Mouse (Mus musculus) spleen, adult 2 months (tissue): ENCODE measurements around the gene Zfand2a.

Experiments
- CTCF ChIP-seq: fragments of 200-500 bp; IDR thresholded peaks from 2 replicates; pipeline ENCODE4 v1.5.1; 2011; ENCODE audit warnings: mild to moderate bottlenecking, inconsistent platforms; ENCODE audit not compliant: insufficient read depth, insufficient read length, insufficient replicate concordance; ENCODE audit errors: extremely low read depth
- POLR2A ChIP-seq: fragments of 200-500 bp; IDR thresholded peaks from 2 replicates; pipeline ENCODE4 v1.6.1; 2011; ENCODE audit warnings: low read depth, low read length, inconsistent platforms

DNA sequence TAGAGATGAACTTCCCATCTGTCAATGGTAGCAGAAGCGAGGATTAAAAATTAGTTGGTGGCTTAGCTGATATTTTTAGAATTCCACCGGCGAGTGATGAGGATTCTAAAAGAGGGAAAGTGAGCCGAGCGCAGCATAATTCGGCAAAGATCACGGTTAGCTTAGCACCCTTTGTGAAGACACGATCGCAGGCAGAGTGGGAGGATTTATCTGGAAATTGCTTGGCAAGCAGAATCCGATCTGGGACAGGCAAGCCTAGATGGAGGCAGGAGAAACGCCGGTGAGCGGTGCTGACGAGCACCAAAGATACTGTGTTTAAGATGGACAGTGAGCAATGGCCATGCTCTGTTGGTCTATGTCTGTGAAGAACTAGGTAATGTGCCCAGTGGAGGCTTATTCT is 17.9 kb upstream of the Zfand2a start:
- TF ChIP-seq POLR2A (no peak), CTCF (no peak)
